Mouse (Mus musculus): Measurements from ENCODE around the gene Oasl1.

GRCm38 (mm10) chr5:114921551-114922365 lies 1.3 kb upstream of the Oasl1 start:
- TF ChIP-seq ZNF384 (IDR thresholded peaks at IDR 0.05; ENCODE audit: low read depth, low read length) = no peak
- TF ChIP-seq ZC3H11A (IDR thresholded peaks at IDR 0.05; ENCODE audit: borderline replicate concordance, low read depth, low read length) = no peak
- TF ChIP-seq CHD2 (IDR thresholded peaks at IDR 0.05; ENCODE audit: low read depth, low read length) = no peak
- TF ChIP-seq MAFK (IDR thresholded peaks at IDR 0.05; ENCODE audit: insufficient read depth, low read depth, low read length) = no peak
- no peak for TF ChIP-seq HCFC1 (IDR thresholded peaks at IDR 0.05; ENCODE audit: borderline replicate concordance, insufficient read depth, low read length)
